Mouse (Mus musculus): ENCODE data around the gene Gnai2. TPM values are rescaled to one million over a fixed set of nuclear protein-coding genes. Genes with fewer than 3 reads are reported as not detected.

Gene Gnai2
- polyA plus RNA-seq, 1 experiment = 273 TPM

DNA sequence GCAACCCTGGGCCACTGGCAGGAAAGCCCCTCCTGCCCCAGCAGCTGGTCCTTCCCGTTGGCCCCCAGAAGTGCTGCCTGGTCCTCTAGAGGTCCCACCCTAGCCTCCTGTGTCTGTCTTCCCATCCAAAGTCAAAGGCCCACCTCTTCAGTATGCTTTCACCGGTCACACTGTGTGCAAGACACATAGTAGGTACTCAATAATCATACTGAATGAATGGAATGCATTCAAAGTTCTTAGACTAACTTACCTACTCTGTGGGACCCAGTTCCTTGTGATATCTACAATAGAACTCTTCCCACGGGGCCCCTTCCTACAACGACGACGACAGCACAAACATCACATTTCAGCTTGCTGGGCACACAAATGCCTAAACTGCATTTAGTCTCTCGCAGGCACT lies 30.1 kb upstream of the Gnai2 start:
- TF ChIP-seq CTCF (IDR thresholded peaks at IDR 0.05; ENCODE audit: control insufficient read depth, insufficient read depth, low read length) (no peak), POLR2A (IDR thresholded peaks at IDR 0.05; ENCODE audit: borderline replicate concordance, control insufficient read depth, low read depth, low read length) (no peak)
- no peaks in the 10 kb centered on the region for H3K4me1 ChIP-seq (ENCODE audit: control insufficient read depth, insufficient read depth, low read length)
- 71% methylated on average over 7 of the region's 7 CpGs for WGBS
- no peak overlapping the region for H3K27ac ChIP-seq (ENCODE audit: control insufficient read depth, insufficient read depth, low read depth, low read length, poor library complexity)
- H3K4me3 ChIP-seq (replicated peaks; ENCODE audit: control insufficient read depth, low read depth, low read length) = no peak overlapping the region

DNA sequence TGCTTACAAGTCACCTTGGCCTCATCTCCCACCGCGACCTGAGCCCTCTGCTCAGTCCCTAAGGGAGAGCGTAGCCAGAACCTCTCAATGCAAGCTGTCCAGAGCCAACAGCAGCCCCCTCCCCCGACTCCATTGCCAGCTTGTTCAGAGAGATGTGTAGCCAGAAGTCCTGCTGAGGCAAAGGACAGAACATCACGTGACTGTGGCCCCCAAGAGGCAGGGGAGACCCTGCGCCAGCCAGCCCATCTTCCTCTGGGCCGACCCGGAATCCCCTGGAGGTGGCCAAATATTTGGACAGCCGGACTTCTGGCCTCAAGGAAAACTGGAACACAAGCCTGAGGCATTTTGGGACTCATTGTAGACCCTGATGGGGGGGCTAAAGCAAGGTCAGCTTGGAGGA lies 28.4 kb upstream of the Gnai2 start:
- no peak overlapping the region for H3K4me3 ChIP-seq (replicated peaks; ENCODE audit: control insufficient read depth, low read depth, low read length)
- no peak for TF ChIP-seq POLR2A (IDR thresholded peaks at IDR 0.05; ENCODE audit: borderline replicate concordance, control insufficient read depth, low read depth, low read length)
- no peak for TF ChIP-seq CTCF (IDR thresholded peaks at IDR 0.05; ENCODE audit: control insufficient read depth, insufficient read depth, low read length)
- H3K4me1 ChIP-seq (ENCODE audit: control insufficient read depth, insufficient read depth, low read length) = no peaks in the 10 kb centered on the region
- 83% methylated on average over 9 of the region's 9 CpGs for WGBS
- H3K27ac ChIP-seq (ENCODE audit: control insufficient read depth, insufficient read depth, low read depth, low read length, poor library complexity) = no peak overlapping the region

DNA sequence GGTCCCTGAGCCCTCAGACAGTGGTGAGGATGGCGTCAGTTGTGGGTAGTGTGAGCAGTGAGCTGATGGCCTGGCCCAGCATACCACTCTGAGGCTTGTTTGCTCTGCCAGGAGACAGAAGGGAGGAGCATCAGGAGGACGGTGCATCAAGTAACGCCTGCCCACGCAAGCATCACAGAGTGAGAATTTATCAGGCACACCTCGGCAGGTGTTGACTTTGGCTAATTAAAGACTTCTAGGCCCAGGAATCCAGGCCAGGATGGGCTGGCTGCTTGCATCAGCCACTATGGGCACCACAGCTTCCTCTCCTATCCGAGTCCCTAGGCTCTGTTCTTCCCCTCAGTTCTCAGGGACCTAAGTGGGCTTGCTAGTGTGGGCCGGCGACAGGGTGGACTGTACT lies 27.2 kb upstream of the Gnai2 start:
- Histone ChIP-seq H3K4me3 (replicated peaks; ENCODE audit: control insufficient read depth, low read depth, low read length) (no peak overlapping the region), H3K4me1 (ENCODE audit: control insufficient read depth, insufficient read depth, low read length) (no peaks in the 10 kb centered on the region), H3K27ac (ENCODE audit: control insufficient read depth, insufficient read depth, low read depth, low read length, poor library complexity) (no peak overlapping the region)
- WGBS = 75% methylated on average over 8 of the region's 8 CpGs
- TF ChIP-seq POLR2A (IDR thresholded peaks at IDR 0.05; ENCODE audit: borderline replicate concordance, control insufficient read depth, low read depth, low read length) (no peak), CTCF (IDR thresholded peaks at IDR 0.05; ENCODE audit: control insufficient read depth, insufficient read depth, low read length) (no peak)

DNA sequence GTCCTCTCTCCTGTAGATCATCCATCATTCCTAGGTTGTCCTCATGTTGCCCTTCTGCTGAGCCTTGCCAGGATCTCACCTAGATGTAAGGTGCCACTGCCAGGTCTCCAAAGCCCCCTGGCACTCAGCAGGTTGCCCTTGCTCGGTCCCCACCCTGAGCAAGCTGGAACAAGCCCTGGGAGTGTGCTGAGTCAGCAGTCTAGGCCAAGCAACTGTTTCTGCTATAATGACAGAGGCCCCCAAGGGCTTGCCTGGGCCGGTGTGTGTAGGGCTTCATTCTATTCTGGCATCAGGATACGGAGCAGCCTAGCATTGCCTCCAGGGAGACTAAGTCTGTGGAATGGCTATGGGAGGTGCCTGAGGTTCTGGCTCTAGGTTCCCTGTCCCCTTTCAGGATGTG lies 25.6 kb upstream of the Gnai2 start:
- WGBS = 73% methylated on average over 3 of the region's 3 CpGs
- Histone ChIP-seq H3K4me1 (ENCODE audit: control insufficient read depth, insufficient read depth, low read length) (no peaks in the 10 kb centered on the region), H3K4me3 (replicated peaks; ENCODE audit: control insufficient read depth, low read depth, low read length) (no peak overlapping the region), H3K27ac (ENCODE audit: control insufficient read depth, insufficient read depth, low read depth, low read length, poor library complexity) (no peak overlapping the region)
- no peak for TF ChIP-seq POLR2A (IDR thresholded peaks at IDR 0.05; ENCODE audit: borderline replicate concordance, control insufficient read depth, low read depth, low read length)
- no peak for TF ChIP-seq CTCF (IDR thresholded peaks at IDR 0.05; ENCODE audit: control insufficient read depth, insufficient read depth, low read length)

DNA sequence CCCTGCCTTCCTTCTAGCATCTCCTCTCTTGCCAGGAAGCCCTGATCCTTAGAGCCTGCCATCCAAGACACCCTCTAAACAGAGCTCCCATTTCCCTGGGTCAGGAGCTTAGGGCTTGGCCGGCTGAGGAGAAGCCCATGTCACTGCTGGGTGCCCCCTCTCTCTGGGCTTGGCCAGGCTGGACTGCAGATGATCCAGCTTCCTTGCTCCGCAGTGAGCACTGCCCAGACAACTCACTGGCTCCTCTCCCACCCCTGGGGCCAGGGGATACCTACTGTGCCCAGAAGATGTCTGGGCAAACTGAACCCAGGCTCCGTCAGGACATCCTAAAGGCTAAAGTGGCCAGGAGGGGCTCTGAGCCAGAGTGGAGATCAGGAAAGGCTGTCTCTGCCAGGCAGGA lies 24.8 kb upstream of the Gnai2 start:
- Histone ChIP-seq H3K27ac (ENCODE audit: control insufficient read depth, insufficient read depth, low read depth, low read length, poor library complexity) (no peak overlapping the region), H3K4me3 (replicated peaks; ENCODE audit: control insufficient read depth, low read depth, low read length) (no peak overlapping the region), H3K4me1 (ENCODE audit: control insufficient read depth, insufficient read depth, low read length) (no peaks in the 10 kb centered on the region)
- WGBS = 76% methylated on average over 3 of the region's 3 CpGs
- no peak for TF ChIP-seq POLR2A (IDR thresholded peaks at IDR 0.05; ENCODE audit: borderline replicate concordance, control insufficient read depth, low read depth, low read length)
- TF ChIP-seq CTCF (IDR thresholded peaks at IDR 0.05; ENCODE audit: control insufficient read depth, insufficient read depth, low read length) = no peak

DNA sequence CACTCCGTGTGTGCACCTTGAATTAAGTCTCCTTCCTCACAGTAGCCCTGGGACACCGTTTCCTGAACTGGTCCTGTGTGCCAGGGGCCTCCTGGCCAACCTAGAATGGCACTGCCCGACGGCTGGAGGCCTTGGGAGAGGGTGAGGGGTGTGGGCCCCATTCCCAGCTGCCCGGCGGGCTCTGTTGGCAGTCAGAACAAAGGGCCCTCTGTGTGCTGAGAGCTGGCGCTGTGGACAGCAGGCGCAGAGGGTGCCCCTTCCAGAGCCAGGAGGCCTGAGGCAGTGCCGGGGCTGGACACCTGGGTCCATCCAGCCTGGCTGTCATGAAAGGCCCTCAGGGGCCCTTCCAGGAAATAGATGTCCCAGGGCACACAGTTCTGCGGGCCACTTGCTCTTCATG lies 24.4 kb upstream of the Gnai2 start:
- no peaks in the 10 kb centered on the region for H3K4me1 ChIP-seq (ENCODE audit: control insufficient read depth, insufficient read depth, low read length)
- WGBS = 87% methylated on average over 10 of the region's 10 CpGs
- TF ChIP-seq CTCF (IDR thresholded peaks at IDR 0.05; ENCODE audit: control insufficient read depth, insufficient read depth, low read length) (no peak), POLR2A (IDR thresholded peaks at IDR 0.05; ENCODE audit: borderline replicate concordance, control insufficient read depth, low read depth, low read length) (no peak)

DNA sequence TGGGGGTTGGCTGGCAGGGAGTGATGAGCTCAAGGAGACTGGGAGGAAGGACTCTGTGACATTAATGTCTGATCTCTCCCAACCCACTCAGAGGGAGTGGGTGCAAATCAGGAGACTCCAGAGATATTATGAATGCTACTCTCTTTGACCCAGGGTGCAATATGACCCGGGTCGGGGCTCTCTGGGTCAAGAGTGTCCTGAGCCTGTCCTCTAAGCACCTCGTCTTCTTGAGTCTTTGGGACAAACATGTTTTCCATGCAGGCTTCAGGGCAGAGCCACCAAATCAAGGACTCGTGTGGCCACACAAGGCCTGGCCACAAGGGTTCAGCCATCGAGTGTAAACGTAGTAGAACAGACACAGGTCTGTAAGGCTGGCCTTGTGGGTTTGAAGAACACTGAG lies 22.9 kb upstream of the Gnai2 start:
- no peak overlapping the region for H3K27ac ChIP-seq (ENCODE audit: control insufficient read depth, insufficient read depth, low read depth, low read length, poor library complexity)
- no peaks in the 10 kb centered on the region for H3K4me1 ChIP-seq (ENCODE audit: control insufficient read depth, insufficient read depth, low read length)
- WGBS = 79% methylated on average over 6 of the region's 6 CpGs
- no peak for TF ChIP-seq CTCF (IDR thresholded peaks at IDR 0.05; ENCODE audit: control insufficient read depth, insufficient read depth, low read length)
- TF ChIP-seq POLR2A (IDR thresholded peaks at IDR 0.05; ENCODE audit: borderline replicate concordance, control insufficient read depth, low read depth, low read length) = no peak
- H3K4me3 ChIP-seq (replicated peaks; ENCODE audit: control insufficient read depth, low read depth, low read length) = no peak overlapping the region

More for the DNA sequence above, 24.4 kb upstream of the Gnai2 start:
- H3K27ac ChIP-seq (ENCODE audit: control insufficient read depth, insufficient read depth, low read depth, low read length, poor library complexity) = no peak overlapping the region
- H3K4me3 ChIP-seq (replicated peaks; ENCODE audit: control insufficient read depth, low read depth, low read length) = no peak overlapping the region

DNA sequence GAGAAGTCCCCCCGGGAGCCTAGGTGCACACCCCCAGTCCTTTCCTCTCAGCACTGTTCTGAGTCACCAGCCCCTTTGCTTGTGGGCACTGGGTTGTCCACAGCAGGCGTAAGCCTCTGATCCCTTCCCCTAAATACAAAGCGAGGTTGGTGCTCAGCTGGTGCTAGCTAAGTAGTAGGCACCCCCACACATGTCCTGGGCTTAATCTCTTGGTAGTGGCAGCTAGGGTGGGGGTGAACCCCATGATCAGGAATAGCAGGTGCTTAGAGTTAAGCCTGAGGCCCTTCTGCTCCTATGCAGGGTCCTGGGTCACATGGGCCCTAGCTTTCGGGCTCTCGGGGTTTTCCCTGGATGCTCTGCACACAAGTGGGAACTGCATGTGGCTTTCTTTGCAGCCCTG lies 22.0 kb upstream of the Gnai2 start:
- no peak for TF ChIP-seq POLR2A (IDR thresholded peaks at IDR 0.05; ENCODE audit: borderline replicate concordance, control insufficient read depth, low read depth, low read length)
- TF ChIP-seq CTCF (IDR thresholded peaks at IDR 0.05; ENCODE audit: control insufficient read depth, insufficient read depth, low read length) = no peak
- WGBS = 67% methylated on average over 5 of the region's 5 CpGs
- Histone ChIP-seq H3K4me3 (replicated peaks; ENCODE audit: control insufficient read depth, low read depth, low read length) (no peak overlapping the region), H3K27ac (ENCODE audit: control insufficient read depth, insufficient read depth, low read depth, low read length, poor library complexity) (no peak overlapping the region), H3K4me1 (ENCODE audit: control insufficient read depth, insufficient read depth, low read length) (no peaks in the 10 kb centered on the region)

DNA sequence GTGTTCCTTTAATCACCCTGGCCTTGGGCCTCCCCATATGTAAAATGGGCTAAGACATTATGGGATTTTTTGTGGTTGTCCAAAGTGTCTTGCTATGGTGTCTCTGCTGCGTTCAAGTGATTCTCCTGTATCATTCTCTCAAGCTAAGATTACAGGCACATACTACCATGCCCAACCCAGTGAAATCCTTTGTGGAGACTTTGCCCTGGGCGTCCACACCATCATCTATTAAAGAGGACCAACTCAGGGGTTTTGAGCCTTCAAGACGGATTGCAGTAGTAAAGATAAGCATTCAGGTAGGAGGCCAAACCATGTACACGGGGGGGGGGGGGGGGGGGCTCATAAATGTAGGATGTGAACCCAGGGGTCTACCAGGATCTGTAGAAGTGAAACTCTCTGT lies 19.4 kb upstream of the Gnai2 start:
- no peak overlapping the region for H3K27ac ChIP-seq (ENCODE audit: control insufficient read depth, insufficient read depth, low read depth, low read length, poor library complexity)
- no peaks in the 10 kb centered on the region for H3K4me1 ChIP-seq (ENCODE audit: control insufficient read depth, insufficient read depth, low read length)
- TF ChIP-seq CTCF (IDR thresholded peaks at IDR 0.05; ENCODE audit: control insufficient read depth, insufficient read depth, low read length) (no peak), POLR2A (IDR thresholded peaks at IDR 0.05; ENCODE audit: borderline replicate concordance, control insufficient read depth, low read depth, low read length) (no peak)
- no peak overlapping the region for H3K4me3 ChIP-seq (replicated peaks; ENCODE audit: control insufficient read depth, low read depth, low read length)
- 57% methylated on average over 4 of the region's 4 CpGs for WGBS

Data from bone marrow, adult 2 months (tissue).